ENCODE assay signal across 7 mouse cellular contexts in the genomic region with DNA sequence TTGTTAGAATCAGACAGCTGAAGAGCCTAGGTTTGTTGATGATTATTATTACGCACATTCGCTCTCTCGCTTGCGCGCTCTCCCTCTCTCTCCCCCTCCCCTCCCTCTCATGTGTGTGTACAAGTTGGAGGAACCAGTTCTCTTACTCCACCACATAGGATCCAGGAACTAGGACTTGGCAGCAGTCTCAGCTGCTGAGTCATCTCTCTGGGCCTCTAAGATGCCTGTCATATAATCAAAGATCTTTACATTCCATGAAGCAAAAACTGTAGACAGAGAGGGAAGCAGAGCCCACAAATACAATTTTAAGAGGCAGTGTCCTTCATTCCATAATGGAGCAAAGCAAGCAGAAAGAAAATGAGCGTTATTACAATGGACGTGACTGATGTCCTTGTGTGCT. TPM values are rescaled to one million over a fixed set of nuclear protein-coding genes. Genes with fewer than 3 reads are reported as not detected.
DNase-seq lines count a peak whose midpoint lies in the region; ATAC-seq and TF ChIP-seq lines count a peak whose summit lies in the region.

No protein-coding gene starts in this region.

- H3K27me3 ChIP-seq in heart, embryonic 15.5 days, result no peaks in the 10 kb centered on the region
- H3K27me3 ChIP-seq in liver, embryonic 13.5 days, result no peaks in the 10 kb centered on the region

- peak; percentile 47 to 72 for DNase-seq in left cerebral cortex, adult 18-20 months (ENCODE audit: low spot score in 2 of 2)
- DNase-seq in left cerebral cortex, adult 11 months (ENCODE audit: low spot score), result no peak
- DNase-seq in brain, embryonic 14.5 days (ENCODE audit: low read depth), result peak; percentile 52
- peak; percentile 65 for DNase-seq in liver, embryonic 13.5 days
- peak; percentile 40 for DNase-seq in skeletal muscle tissue, adult 2 months (ENCODE audit: low read depth, low spot score)
- DNase-seq in gastrocnemius, postnatal 4 days (ENCODE audit: low spot score in 2 of 2), result no peak

- WGBS in heart, embryonic 15.5 days, result 86% methylated on average over 7 of the region's 7 CpGs
- 56% methylated on average over 7 of the region's 7 CpGs for WGBS in liver, embryonic 13.5 days (ENCODE audit: insufficient replicate concordance)

- H3K9me3 ChIP-seq in heart, embryonic 15.5 days (replicated peaks), result no peaks in the 10 kb centered on the region
- H3K9me3 ChIP-seq in liver, embryonic 13.5 days (replicated peaks), result no peaks in the 10 kb centered on the region

- TF ChIP-seq CTCF in brain, embryonic 14.5 days (IDR thresholded peaks at IDR 0.05; ENCODE audit: borderline replicate concordance, extremely low read depth, insufficient read depth, insufficient read length), result no peak

- no peak for TF ChIP-seq POLR2A in brain, embryonic 14.5 days (IDR thresholded peaks at IDR 0.05; ENCODE audit: borderline replicate concordance, extremely low read depth, insufficient read depth, insufficient read length, poor library complexity, severe bottlenecking)

- peak overlapping the region; percentile 29 for H3K27ac ChIP-seq in heart, embryonic 15.5 days
- peak overlapping the region; percentile 99 for H3K27ac ChIP-seq in liver, embryonic 13.5 days

- no peak overlapping the region for H3K4me3 ChIP-seq in heart, embryonic 15.5 days
- peak overlapping the region; percentile 18 for H3K4me3 ChIP-seq in liver, embryonic 13.5 days (replicated peaks)

- H3K36me3 ChIP-seq in heart, embryonic 15.5 days, result peaks cover 13% of the 10 kb centered on the region; the same call in 1 of the 2 replicates
- peaks cover 18% of the 10 kb centered on the region for H3K36me3 ChIP-seq in liver, embryonic 13.5 days

- H3K4me2 ChIP-seq in heart, embryonic 15.5 days, result no peak overlapping the region
- H3K4me2 ChIP-seq in liver, embryonic 13.5 days, result peak overlapping the region; percentile 68

- no peak overlapping the region for H3K9ac ChIP-seq in heart, embryonic 15.5 days
- peak overlapping the region; percentile 74 for H3K9ac ChIP-seq in liver, embryonic 13.5 days

- no peak for ATAC-seq in heart, embryonic 15.5 days (replicated peaks; ENCODE audit: insufficient number of reproducible peaks, insufficient read depth, low FRiP score, low read depth)
- peak; percentile 51 for ATAC-seq in liver, embryonic 13.5 days (ENCODE audit: low read depth)

- H3K4me1 ChIP-seq in heart, embryonic 15.5 days (replicated peaks), result peaks cover 43% of the 10 kb centered on the region
- peaks cover 97% of the 10 kb centered on the region for H3K4me1 ChIP-seq in liver, embryonic 13.5 days (replicated peaks)

RNA-seq across cellular contexts. Expression of a gene that starts 26.0 kb away (rescaled TPM):
- total RNA-seq in left cerebral cortex, adult 18-20 months (2021), result not detected
- not detected in 2 replicates for polyA plus RNA-seq in brain, embryonic 14.5 days (2012; rRNA removed)
- polyA plus RNA-seq in heart, embryonic 15.5 days (2015; fragmentation: Nextera tagmentation; extraction: Ambion mirVana), result 13.5 and 17.4 TPM in 2 replicates
- 11.1 and 12.0 TPM in 2 replicates for polyA plus RNA-seq in liver, embryonic 13.5 days (2015; fragmentation: Nextera tagmentation; extraction: Ambion mirVana)
- not detected for total RNA-seq in gastrocnemius, postnatal 4 days (2021)

RNA-seq across cellular contexts. Expression of a gene that starts 47.0 kb away (rescaled TPM):
- 1 to 10 TPM; 7.9 to 8.7 TPM for total RNA-seq in left cerebral cortex, adult 18-20 months (2021)
- 25.1 and 27.0 TPM in 2 replicates for polyA plus RNA-seq in brain, embryonic 14.5 days (2012; rRNA removed)
- 122 and 123 TPM in 2 replicates for polyA plus RNA-seq in heart, embryonic 15.5 days (2015; fragmentation: Nextera tagmentation; extraction: Ambion mirVana)
- 40.9 and 41.5 TPM in 2 replicates for polyA plus RNA-seq in liver, embryonic 13.5 days (2015; fragmentation: Nextera tagmentation; extraction: Ambion mirVana)
- 10 to 100 TPM; 74.6 to 78.1 TPM for total RNA-seq in gastrocnemius, postnatal 4 days (2021)

Comparison
In these comparisons a context has a peak if more than half of its experiments do, and no peak if none do; other contexts are left out.
1. DNase-seq: peak in left cerebral cortex, adult 18-20 months (2 of 2), brain, embryonic 14.5 days (single experiment), liver, embryonic 13.5 days (single experiment) and skeletal muscle tissue, adult 2 months (single experiment); none in left cerebral cortex, adult 11 months (single experiment) and gastrocnemius, postnatal 4 days (0 of 2).
2. RNA of a gene that starts 26.0 kb away (polyA plus RNA-seq): 13.5 to 17.4 TPM in heart, embryonic 15.5 days and 11.1 to 12.0 TPM in liver, embryonic 13.5 days; not detected in brain, embryonic 14.5 days; every median in the first group is over 10 times any median in the second.